Mouse (Mus musculus) lung, postnatal 4 days (tissue): ENCODE data around the gene Scarb1.
"Not testable (repeated sequence)": the region's sequence is repeated elsewhere in the genome, so short reads cannot be mapped to it uniquely, and the experiment has no call there.

Experiments
- DNase-seq, 2 experiments: peaks; one replicate each; pipeline ENCODE4 v3.0.0; 2021

The Scarb1 gene

GRCm38 (mm10) chr5:125340547-125341262, at the start of gene Scarb1:
Gene Scarb1, minus strand, starts transcription at chr5:125341094.
- DNase-seq: peak; percentile 90 to 93

GRCm38 (mm10) chr5:125389579-125390441, 48.9 kb upstream of the Scarb1 start, which contains the start of gene Ubc:
Gene Ubc, minus strand, starts transcription at chr5:125390202.
- peak; percentile 90 to 93 for DNase-seq

- peak; percentile 93 for DNase-seq
These were observed 48.3 kb upstream of the Scarb1 start, which contains the start of gene Gm10382 for GRCm38 (mm10) chr5:125389131-125389578. Gene Gm10382, plus strand, starts transcription at chr5:125389322.

GRCm38 (mm10) chr5:125388358-125389092, 47.6 kb upstream of the Scarb1 start:
- DNase-seq: no peak

GRCm38 (mm10) chr5:125387295-125387694, 46.4 kb upstream of the Scarb1 start:
- DNase-seq: not testable (repeated sequence)

- DNase-seq: no peak
These were observed 44.5 kb upstream of the Scarb1 start for GRCm38 (mm10) chr5:125385215-125385940.

GRCm38 (mm10) chr5:125384512-125385214, 43.8 kb upstream of the Scarb1 start:
- no peak for DNase-seq

GRCm38 (mm10) chr5:125383637-125384420, 42.9 kb upstream of the Scarb1 start:
- DNase-seq: no peak

- peak; percentile 59 to 75 for DNase-seq
These were observed 42.0 kb upstream of the Scarb1 start for GRCm38 (mm10) chr5:125382673-125383558.

- DNase-seq: no peak
These were observed 41.2 kb upstream of the Scarb1 start for GRCm38 (mm10) chr5:125381954-125382672.

GRCm38 (mm10) chr5:125378919-125379318, 38.0 kb upstream of the Scarb1 start:
- no peak for DNase-seq

- no peak for DNase-seq
These were observed 36.3 kb upstream of the Scarb1 start for GRCm38 (mm10) chr5:125377214-125377613.

GRCm38 (mm10) chr5:125375871-125376270, 35.0 kb upstream of the Scarb1 start:
- no peak for DNase-seq

- DNase-seq: no peak
These were observed 31.1 kb upstream of the Scarb1 start for GRCm38 (mm10) chr5:125372027-125372426.

GRCm38 (mm10) chr5:125370950-125371693, 30.2 kb upstream of the Scarb1 start:
- no peak for DNase-seq

- peak; percentile 38 to 77 for DNase-seq
These were observed 27.7 kb upstream of the Scarb1 start for GRCm38 (mm10) chr5:125368568-125368967.

GRCm38 (mm10) chr5:125368156-125368555, 27.3 kb upstream of the Scarb1 start:
- no peak for DNase-seq

GRCm38 (mm10) chr5:125364851-125365429, 24.0 kb upstream of the Scarb1 start:
- DNase-seq: no peak
